Mouse (Mus musculus) heart, postnatal 14 days (tissue): ENCODE data around the gene Arhgap32. TPM values are rescaled to one million over a fixed set of nuclear protein-coding genes. Genes with fewer than 3 reads are reported as not detected.

Source experiments
- microRNA-seq, 2 experiments: library from miRNA; unstranded; fragments of <30 nt; microRNA quantifications; one replicate each; pipeline ENCODE4 v1.2.0; 2021 to 2022
- total RNA-seq, 2 experiments: library from RNA; stranded (reverse); gene quantifications; 2 replicates each; pipeline ENCODE4 v1.2.3; 2021

Gene Arhgap32
- total RNA-seq, 2 experiments from 2014 or later = 25.5 to 30.7 TPM

Small RNA genes within 50 kb of the gene (microRNA-seq; reads per million reads assigned to microRNA genes)
- 0 reads per million in 2 experiments for gene Gm44453

Other genes starting within 250 kb of the Arhgap32 start
- not detected for gene Barx2, start 202.7 kb upstream of the Arhgap32 start, total RNA-seq
- gene Kcnj5, start 228.2 kb downstream of the Arhgap32 start, total RNA-seq = 10 to 100 TPM; 47.0 to 54.0 TPM